Mouse (Mus musculus): ENCODE results near the gene Spata13. TPM values are rescaled to one million over a fixed set of nuclear protein-coding genes. Genes with fewer than 3 reads are reported as not detected.
A peak's percentile ranks its signal among the peaks of the same experiment; 100 is the strongest.

The Spata13 gene
- polyA plus RNA-seq, 1 experiment from 2014 or later, result 16.1 TPM

DNA sequence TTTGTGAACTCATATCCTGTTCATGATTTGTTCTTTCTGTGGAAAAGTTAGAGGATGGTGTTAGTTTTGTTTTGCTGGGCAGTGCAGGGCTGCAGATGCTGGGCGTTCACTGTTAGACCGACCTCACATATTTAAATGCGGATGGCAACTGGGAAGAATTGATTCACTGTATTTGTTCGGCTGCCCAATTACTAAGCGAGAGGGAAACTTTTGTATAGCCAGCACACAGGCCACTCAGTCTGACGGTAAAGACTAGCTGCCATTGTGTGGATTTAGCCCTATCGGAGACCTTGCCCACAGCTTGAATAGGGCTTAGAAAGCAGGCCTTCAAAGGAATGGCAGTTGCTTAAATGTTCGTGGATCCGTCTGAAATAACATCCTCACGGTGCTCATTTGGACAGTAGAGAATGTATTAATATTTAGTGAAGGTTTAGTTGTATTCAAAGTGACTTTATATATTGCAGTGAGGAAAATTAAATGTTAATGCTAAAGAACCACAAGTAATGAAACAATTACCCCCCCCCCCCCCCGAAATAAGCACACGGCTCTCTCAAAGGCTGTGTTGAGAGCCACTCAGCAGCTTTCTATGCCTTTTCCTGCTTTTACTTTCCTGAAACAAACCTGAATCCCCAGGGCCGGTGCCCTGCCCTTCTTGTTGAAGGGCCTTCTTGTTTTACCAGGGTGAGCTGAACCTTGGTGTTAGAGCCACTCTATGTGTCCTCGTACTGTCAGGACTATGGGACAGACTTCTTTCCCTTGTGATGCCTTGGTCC, 9.5 kb downstream of the Spata13 start:
- Histone ChIP-seq H3K27me3 (replicated peaks; ENCODE audit: control insufficient read depth, insufficient read depth, low read length) (no peaks in the 10 kb centered on the region), H3K4me3 (ENCODE audit: low read depth, low read length) (no peak overlapping the region), H3K4me1 (replicated peaks; ENCODE audit: control insufficient read depth, insufficient read depth, low read length) (no peaks in the 10 kb centered on the region; the same call in none of the 2 replicates), H3K9me3 (ENCODE audit: control insufficient read depth, low read length) (no peaks in the 10 kb centered on the region), H3K27ac (ENCODE audit: low read depth, low read length) (no peak overlapping the region), H3K36me3 (ENCODE audit: control insufficient read depth, insufficient read depth, low read length) (no peaks in the 10 kb centered on the region), H3K9ac (ENCODE audit: low read depth, low read length) (no peak overlapping the region), H3K4me2 (no peak overlapping the region)
- 87% methylated on average over 14 of the region's 14 CpGs for WGBS
- no peak for DNase-seq (ENCODE audit: low spot score)
- ATAC-seq (replicated peaks; ENCODE audit: low FRiP score), result no peak

DNA sequence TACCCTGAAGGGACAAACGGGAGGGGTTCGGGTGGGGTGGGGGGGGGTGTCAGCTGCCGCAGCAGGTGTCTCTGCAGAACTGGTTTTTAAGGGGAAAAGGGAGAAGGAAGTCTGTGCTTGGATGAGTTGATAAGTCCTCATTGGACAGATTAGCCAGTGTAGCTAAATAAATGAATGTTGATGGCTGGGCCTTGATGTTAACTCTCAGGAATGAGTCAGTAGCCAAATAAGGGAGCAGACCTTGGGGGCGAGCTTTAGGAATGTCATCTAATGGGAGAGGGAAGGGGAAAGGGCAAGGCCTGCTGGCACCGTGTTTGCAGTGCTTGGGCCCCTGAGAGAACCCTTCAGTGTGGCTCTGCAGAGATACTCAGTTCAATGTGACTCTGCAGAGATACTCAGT, 12.6 kb downstream of the Spata13 start:
- ATAC-seq (replicated peaks; ENCODE audit: low FRiP score), result no peak
- Histone ChIP-seq H3K27ac (ENCODE audit: low read depth, low read length) (no peak overlapping the region), H3K9ac (ENCODE audit: low read depth, low read length) (no peak overlapping the region), H3K27me3 (replicated peaks; ENCODE audit: control insufficient read depth, insufficient read depth, low read length) (no peaks in the 10 kb centered on the region), H3K4me3 (ENCODE audit: low read depth, low read length) (no peak overlapping the region), H3K4me2 (no peak overlapping the region), H3K4me1 (replicated peaks; ENCODE audit: control insufficient read depth, insufficient read depth, low read length) (peaks cover 2% of the 10 kb centered on the region; the same call in 1 of the 2 replicates), H3K9me3 (ENCODE audit: control insufficient read depth, low read length) (no peaks in the 10 kb centered on the region), H3K36me3 (ENCODE audit: control insufficient read depth, insufficient read depth, low read length) (no peaks in the 10 kb centered on the region)
- 77% methylated on average over 5 of the region's 5 CpGs for WGBS
- DNase-seq (ENCODE audit: low spot score), result no peak

DNA sequence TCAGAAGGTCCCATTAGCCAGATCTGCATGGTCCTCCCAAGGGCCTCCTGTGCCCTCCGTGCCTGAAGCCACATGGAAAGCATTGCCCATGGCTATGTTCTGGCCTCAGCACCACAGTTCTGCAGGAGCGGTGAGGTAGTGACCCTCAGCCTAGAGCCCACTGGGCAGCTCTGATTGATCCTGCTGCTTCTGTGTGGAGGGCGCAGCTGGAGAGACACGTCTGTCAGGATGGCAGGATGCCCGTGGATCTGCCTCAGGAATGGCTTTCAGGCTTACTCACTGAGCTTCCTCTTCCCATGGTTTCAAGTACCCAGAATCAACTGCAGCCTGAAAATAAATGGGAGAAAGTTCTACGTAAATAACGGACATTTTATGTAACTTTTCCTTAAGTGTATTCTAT, 14.1 kb downstream of the Spata13 start:
- Histone ChIP-seq H3K27me3 (replicated peaks; ENCODE audit: control insufficient read depth, insufficient read depth, low read length) (no peaks in the 10 kb centered on the region), H3K4me3 (ENCODE audit: low read depth, low read length) (no peak overlapping the region), H3K9me3 (ENCODE audit: control insufficient read depth, low read length) (no peaks in the 10 kb centered on the region), H3K36me3 (ENCODE audit: control insufficient read depth, insufficient read depth, low read length) (no peaks in the 10 kb centered on the region), H3K9ac (ENCODE audit: low read depth, low read length) (no peak overlapping the region), H3K4me2 (no peak overlapping the region), H3K27ac (ENCODE audit: low read depth, low read length) (no peak overlapping the region), H3K4me1 (replicated peaks; ENCODE audit: control insufficient read depth, insufficient read depth, low read length) (peaks cover 2% of the 10 kb centered on the region; the same call in 1 of the 2 replicates)
- 92% methylated on average over 7 of the region's 7 CpGs for WGBS
- DNase-seq (ENCODE audit: low spot score) (no peak), ATAC-seq (replicated peaks; ENCODE audit: low FRiP score) (no peak)

- no peaks in the 10 kb centered on the region for H3K27me3 ChIP-seq (replicated peaks; ENCODE audit: control insufficient read depth, insufficient read depth, low read length)
- H3K9ac ChIP-seq (ENCODE audit: low read depth, low read length), result no peak overlapping the region
- H3K4me3 ChIP-seq (ENCODE audit: low read depth, low read length), result no peak overlapping the region
- no peak for ATAC-seq (replicated peaks; ENCODE audit: low FRiP score)
- no peak overlapping the region for H3K27ac ChIP-seq (ENCODE audit: low read depth, low read length)
- 84% methylated on average over 1 of the region's 1 CpGs for WGBS
- H3K4me1 ChIP-seq (replicated peaks; ENCODE audit: control insufficient read depth, insufficient read depth, low read length), result peaks cover 9% of the 10 kb centered on the region
- DNase-seq (ENCODE audit: low spot score), result no peak
- no peak overlapping the region for H3K4me2 ChIP-seq
- H3K36me3 ChIP-seq (ENCODE audit: control insufficient read depth, insufficient read depth, low read length), result no peaks in the 10 kb centered on the region
- H3K9me3 ChIP-seq (ENCODE audit: control insufficient read depth, low read length), result no peaks in the 10 kb centered on the region
These were observed 15.2 kb downstream of the Spata13 start for GRCm38 (mm10) chr14:60648956-60649355.

- Histone ChIP-seq H3K36me3 (ENCODE audit: control insufficient read depth, insufficient read depth, low read length) (no peaks in the 10 kb centered on the region), H3K9me3 (ENCODE audit: control insufficient read depth, low read length) (no peaks in the 10 kb centered on the region), H3K27me3 (replicated peaks; ENCODE audit: control insufficient read depth, insufficient read depth, low read length) (no peaks in the 10 kb centered on the region), H3K4me2 (no peak overlapping the region; the same call in none of the 2 replicates), H3K4me3 (ENCODE audit: low read depth, low read length) (no peak overlapping the region), H3K27ac (ENCODE audit: low read depth, low read length) (peak overlapping the region; percentile 41; the same call in 1 of the 2 replicates), H3K9ac (ENCODE audit: low read depth, low read length) (no peak overlapping the region), H3K4me1 (replicated peaks; ENCODE audit: control insufficient read depth, insufficient read depth, low read length) (peaks cover 23% of the 10 kb centered on the region)
- ATAC-seq (replicated peaks; ENCODE audit: low FRiP score) (no peak), DNase-seq (ENCODE audit: low spot score) (no peak)
- WGBS, result 81% methylated on average over 4 of the region's 4 CpGs
These were observed 19.4 kb downstream of the Spata13 start for GRCm38 (mm10) chr14:60653184-60653583.

- ATAC-seq (replicated peaks; ENCODE audit: low FRiP score) (peak; percentile 99), DNase-seq (ENCODE audit: low spot score) (peak; percentile 54)
- 33% methylated on average over 5 of the region's 5 CpGs for WGBS
- peak overlapping the region; percentile 70 for H3K27ac ChIP-seq (ENCODE audit: low read depth, low read length)
- no peaks in the 10 kb centered on the region for H3K9me3 ChIP-seq (ENCODE audit: control insufficient read depth, low read length)
- H3K4me1 ChIP-seq (replicated peaks; ENCODE audit: control insufficient read depth, insufficient read depth, low read length), result peaks cover 23% of the 10 kb centered on the region
- no peaks in the 10 kb centered on the region for H3K36me3 ChIP-seq (ENCODE audit: control insufficient read depth, insufficient read depth, low read length)
- peak overlapping the region; percentile 20; the same call in 1 of the 2 replicates for H3K9ac ChIP-seq (ENCODE audit: low read depth, low read length)
- no peaks in the 10 kb centered on the region for H3K27me3 ChIP-seq (replicated peaks; ENCODE audit: control insufficient read depth, insufficient read depth, low read length)
- H3K4me2 ChIP-seq, result peak overlapping the region; percentile 52
- H3K4me3 ChIP-seq (ENCODE audit: low read depth, low read length), result no peak overlapping the region
These were observed 20.2 kb downstream of the Spata13 start for GRCm38 (mm10) chr14:60653977-60654376.

DNA sequence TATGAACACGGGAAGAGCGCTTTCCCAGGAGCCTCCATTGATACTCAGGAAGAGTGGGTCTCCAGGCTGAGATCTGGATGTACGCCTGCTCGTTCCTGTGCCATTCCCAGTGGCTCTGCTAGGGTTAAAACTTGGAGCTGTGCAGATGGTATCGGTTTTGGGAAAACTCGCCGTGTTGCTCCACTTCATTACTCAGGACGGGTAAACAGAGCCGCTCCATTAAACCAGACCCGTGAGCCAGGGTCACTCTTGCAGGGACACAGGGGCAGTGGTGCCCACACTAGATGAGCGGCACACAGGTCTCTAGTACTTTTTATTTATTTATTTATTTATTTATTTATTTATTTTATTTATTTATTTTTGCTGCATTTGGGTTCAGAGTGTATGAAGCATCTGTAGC, 20.9 kb downstream of the Spata13 start:
- H3K4me3 ChIP-seq (ENCODE audit: low read depth, low read length), result no peak overlapping the region

DNA sequence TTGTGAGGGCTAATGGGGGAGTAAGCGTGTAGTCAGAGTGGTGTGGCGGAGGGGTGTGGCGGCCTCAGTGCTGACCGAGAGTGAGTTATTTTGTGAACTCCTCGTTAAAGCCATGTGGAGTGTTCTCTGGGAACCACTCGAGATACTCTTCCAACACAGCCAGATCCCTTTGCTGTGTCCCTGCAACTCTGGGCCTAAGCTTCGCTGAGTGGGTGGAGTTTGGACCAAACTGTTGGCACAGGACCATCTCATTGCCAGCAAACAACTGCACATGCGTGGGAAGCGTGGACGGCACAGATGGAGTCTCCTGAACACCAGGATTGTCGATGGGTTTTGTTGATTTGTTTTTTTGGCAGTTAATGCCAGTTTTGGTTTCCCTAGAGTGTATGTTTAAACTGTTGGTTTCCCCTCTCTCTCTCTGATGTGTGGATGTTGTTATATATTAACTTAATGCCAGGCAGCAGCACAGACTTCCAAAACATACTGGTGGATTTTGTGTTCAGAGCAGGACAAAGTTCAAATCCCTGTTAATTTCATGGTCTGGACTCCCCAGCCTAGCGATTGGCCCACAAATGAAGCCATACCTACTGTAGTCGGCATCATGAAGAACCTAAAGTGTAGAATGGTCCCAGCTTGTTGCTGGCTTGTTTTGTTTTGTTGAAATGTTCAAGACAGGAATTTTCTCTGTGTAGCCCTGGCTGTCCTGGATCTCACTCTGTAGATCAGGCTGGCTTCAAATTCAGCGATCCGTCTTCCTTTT, 22.3 kb downstream of the Spata13 start:
- DNase-seq (ENCODE audit: low spot score), result no peak
- peak overlapping the region; percentile 19; the same call in 1 of the 2 replicates for H3K4me2 ChIP-seq
- no peaks in the 10 kb centered on the region for H3K27me3 ChIP-seq (replicated peaks; ENCODE audit: control insufficient read depth, insufficient read depth, low read length)
- no peak for ATAC-seq (replicated peaks; ENCODE audit: low FRiP score)
- 80% methylated on average over 15 of the region's 15 CpGs for WGBS
- no peak overlapping the region for H3K4me3 ChIP-seq (ENCODE audit: low read depth, low read length)
- H3K9ac ChIP-seq (ENCODE audit: low read depth, low read length), result no peak overlapping the region
- peaks cover 21% of the 10 kb centered on the region for H3K4me1 ChIP-seq (replicated peaks; ENCODE audit: control insufficient read depth, insufficient read depth, low read length)
- H3K36me3 ChIP-seq (ENCODE audit: control insufficient read depth, insufficient read depth, low read length), result no peaks in the 10 kb centered on the region
- peak overlapping the region; percentile 67 for H3K27ac ChIP-seq (ENCODE audit: low read depth, low read length)
- no peaks in the 10 kb centered on the region for H3K9me3 ChIP-seq (ENCODE audit: control insufficient read depth, low read length)

More for the DNA sequence above, 20.9 kb downstream of the Spata13 start:
- Histone ChIP-seq H3K27ac (ENCODE audit: low read depth, low read length) (peak overlapping the region; percentile 70), H3K9me3 (ENCODE audit: control insufficient read depth, low read length) (no peaks in the 10 kb centered on the region), H3K9ac (ENCODE audit: low read depth, low read length) (no peak overlapping the region; the same call in 1 of the 2 replicates), H3K4me2 (peak overlapping the region; percentile 52), H3K27me3 (replicated peaks; ENCODE audit: control insufficient read depth, insufficient read depth, low read length) (no peaks in the 10 kb centered on the region), H3K4me1 (replicated peaks; ENCODE audit: control insufficient read depth, insufficient read depth, low read length) (peaks cover 21% of the 10 kb centered on the region), H3K36me3 (ENCODE audit: control insufficient read depth, insufficient read depth, low read length) (no peaks in the 10 kb centered on the region)
- no peak for ATAC-seq (replicated peaks; ENCODE audit: low FRiP score)
- no peak for DNase-seq (ENCODE audit: low spot score)
- WGBS, result 72% methylated on average over 11 of the region's 11 CpGs
